Mouse (Mus musculus) E14TG2a.4 (cell line): ENCODE data around the gene BC051019.

Experiments used
- H3K27me3 ChIP-seq: 2 replicates; pipeline ENCODE4 v1.6.1; 2014; ENCODE audit warnings: low read length, control low read depth; ENCODE audit not compliant: insufficient read depth
- H3K36me3 ChIP-seq: 2 replicates; pipeline ENCODE4 v1.6.1; 2014; ENCODE audit warnings: low read length, control low read depth; ENCODE audit not compliant: insufficient read depth
- H3K4me1 ChIP-seq: replicated peaks from 2 replicates; pipeline ENCODE4 v1.6.1; 2014; ENCODE audit warnings: low read depth, low read length, control low read depth
- H3K4me3 ChIP-seq: replicated peaks from 2 replicates; pipeline ENCODE4 v1.5.1; 2014; ENCODE audit warnings: mild to moderate bottlenecking, low read length
- H3K9me3 ChIP-seq: 2 replicates; pipeline ENCODE4 v1.6.1; 2014; ENCODE audit warnings: low read length, control low read depth
- CTCF ChIP-seq: conservative IDR thresholded peaks from 2 replicates; pipeline ENCODE4 v1.5.1; 2014; ENCODE audit warnings: low read length
- NANOG ChIP-seq: IDR thresholded peaks from 2 replicates; pipeline ENCODE4 v1.6.1; 2014; ENCODE audit warnings: borderline replicate concordance, low read length, mixed read lengths
- POU5F1 ChIP-seq: IDR thresholded peaks from 2 replicates; pipeline ENCODE4 v1.6.1; 2014; ENCODE audit warnings: low read length, borderline replicate concordance

Gene BC051019

GRCm38 (mm10) chr7:109703190-109704015 lies 20.2 kb downstream of the BC051019 start, which contains the start of the genes St5 and Akip1:
TSS of gene St5 (minus strand) at chr7:109703605.
TSS of gene Akip1 (plus strand) at chr7:109703690.
- peaks cover 31% of the 10 kb centered on the region for H3K36me3 ChIP-seq
- H3K9me3 ChIP-seq, result no peaks in the 10 kb centered on the region
- H3K4me3 ChIP-seq, result peak within 1 kb of the TSS; percentile 91
- no peaks in the 10 kb centered on the region for H3K27me3 ChIP-seq
- TF ChIP-seq POU5F1, result no peak
- TF ChIP-seq CTCF, result no peak
- H3K4me1 ChIP-seq, result peaks cover 52% of the 10 kb centered on the region

GRCm38 (mm10) chr7:109702721-109703120 lies 20.9 kb downstream of the BC051019 start:
- Histone ChIP-seq H3K4me1 (peaks cover 58% of the 10 kb centered on the region), H3K9me3 (no peaks in the 10 kb centered on the region), H3K36me3 (peaks cover 24% of the 10 kb centered on the region), H3K27me3 (no peaks in the 10 kb centered on the region), H3K4me3 (peak overlapping the region; percentile 91)
- TF ChIP-seq CTCF (no peak), POU5F1 (no peak), NANOG (no peak)

- H3K9me3 ChIP-seq, result no peaks in the 10 kb centered on the region
- peaks cover 73% of the 10 kb centered on the region for H3K4me1 ChIP-seq
- no peaks in the 10 kb centered on the region for H3K27me3 ChIP-seq
- no peak overlapping the region for H3K4me3 ChIP-seq
- H3K36me3 ChIP-seq, result peaks cover 1% of the 10 kb centered on the region; the same call in 1 of the 2 replicates
- TF ChIP-seq NANOG (no peak), CTCF (peak; percentile 70)
Observed at GRCm38 (mm10) chr7:109700213-109700612, 23.4 kb downstream of the BC051019 start.

GRCm38 (mm10) chr7:109695339-109695726 lies 28.3 kb downstream of the BC051019 start:
- no peaks in the 10 kb centered on the region for H3K27me3 ChIP-seq
- TF ChIP-seq CTCF (no peak), NANOG (no peak), POU5F1 (no peak; the same call in 1 of the 2 replicates)
- H3K36me3 ChIP-seq, result no peaks in the 10 kb centered on the region
- peak overlapping the region; percentile 74 for H3K4me3 ChIP-seq
- peaks cover 65% of the 10 kb centered on the region for H3K4me1 ChIP-seq
- no peaks in the 10 kb centered on the region for H3K9me3 ChIP-seq

GRCm38 (mm10) chr7:109694576-109695338 lies 28.9 kb downstream of the BC051019 start:
- H3K36me3 ChIP-seq, result no peaks in the 10 kb centered on the region
- H3K4me1 ChIP-seq, result peaks cover 70% of the 10 kb centered on the region
- H3K27me3 ChIP-seq, result no peaks in the 10 kb centered on the region
- no peak; the same call in 1 of the 2 replicates for TF ChIP-seq POU5F1
- TF ChIP-seq NANOG, result peak; percentile 90
- no peak for TF ChIP-seq CTCF
- H3K4me3 ChIP-seq, result peak overlapping the region; percentile 74
- no peaks in the 10 kb centered on the region for H3K9me3 ChIP-seq

- Histone ChIP-seq H3K36me3 (no peaks in the 10 kb centered on the region), H3K4me3 (no peak overlapping the region), H3K27me3 (no peaks in the 10 kb centered on the region), H3K9me3 (no peaks in the 10 kb centered on the region), H3K4me1 (peaks cover 73% of the 10 kb centered on the region)
- no peak for TF ChIP-seq CTCF
- TF ChIP-seq NANOG, result no peak
- no peak for TF ChIP-seq POU5F1
Observed at GRCm38 (mm10) chr7:109690961-109691360, 32.7 kb downstream of the BC051019 start.

GRCm38 (mm10) chr7:109690101-109690500 lies 33.5 kb downstream of the BC051019 start:
- no peak for TF ChIP-seq NANOG
- TF ChIP-seq POU5F1, result no peak
- TF ChIP-seq CTCF, result peak; percentile 61

GRCm38 (mm10) chr7:109686585-109687128 lies 37.0 kb downstream of the BC051019 start:
- Histone ChIP-seq H3K36me3 (no peaks in the 10 kb centered on the region), H3K4me3 (no peak overlapping the region), H3K9me3 (no peaks in the 10 kb centered on the region), H3K4me1 (peaks cover 37% of the 10 kb centered on the region), H3K27me3 (no peaks in the 10 kb centered on the region)
- no peak for TF ChIP-seq POU5F1
- no peak for TF ChIP-seq NANOG
- TF ChIP-seq CTCF, result no peak

More at GRCm38 (mm10) chr7:109690101-109690500, 33.5 kb downstream of the BC051019 start:
- Histone ChIP-seq H3K4me3 (no peak overlapping the region), H3K9me3 (no peaks in the 10 kb centered on the region), H3K36me3 (no peaks in the 10 kb centered on the region), H3K27me3 (no peaks in the 10 kb centered on the region), H3K4me1 (peaks cover 67% of the 10 kb centered on the region)
